Mouse (Mus musculus): ENCODE data around the gene Mchr1.

DNA sequence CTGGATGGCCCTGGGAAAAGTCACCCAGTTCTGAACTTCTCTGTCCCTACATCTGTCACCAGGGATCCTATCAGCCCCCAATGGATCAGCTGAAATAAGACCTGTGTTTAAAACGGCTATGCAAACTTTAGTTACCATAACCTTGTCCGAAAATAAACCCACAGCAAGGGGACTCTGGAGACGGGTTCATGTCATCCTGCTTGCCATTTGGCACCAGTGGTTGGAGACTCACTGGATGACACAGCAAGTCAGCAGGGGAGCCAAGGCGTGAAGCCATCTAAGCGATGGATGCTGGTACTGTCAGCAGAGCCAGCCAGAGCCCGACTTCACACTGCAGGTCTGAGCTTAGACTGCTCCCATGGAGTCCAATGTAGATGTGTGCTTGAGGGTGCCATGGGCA lies 13.9 kb upstream of the Mchr1 start:
- TF ChIP-seq POLR2A (IDR thresholded peaks at IDR 0.05; ENCODE audit: borderline replicate concordance, control insufficient read depth, low read depth, low read length), result no peak
- TF ChIP-seq CTCF (IDR thresholded peaks at IDR 0.05; ENCODE audit: control insufficient read depth, insufficient read depth, low read length), result no peak
